Mouse (Mus musculus): ENCODE data around the gene Sec14l1. TPM values are rescaled to one million over a fixed set of nuclear protein-coding genes. Genes with fewer than 3 reads are reported as not detected.

Sec14l1 gene
- total RNA-seq, 4 experiments from 2014 or later = 236 to 279 (median 240) TPM

DNA sequence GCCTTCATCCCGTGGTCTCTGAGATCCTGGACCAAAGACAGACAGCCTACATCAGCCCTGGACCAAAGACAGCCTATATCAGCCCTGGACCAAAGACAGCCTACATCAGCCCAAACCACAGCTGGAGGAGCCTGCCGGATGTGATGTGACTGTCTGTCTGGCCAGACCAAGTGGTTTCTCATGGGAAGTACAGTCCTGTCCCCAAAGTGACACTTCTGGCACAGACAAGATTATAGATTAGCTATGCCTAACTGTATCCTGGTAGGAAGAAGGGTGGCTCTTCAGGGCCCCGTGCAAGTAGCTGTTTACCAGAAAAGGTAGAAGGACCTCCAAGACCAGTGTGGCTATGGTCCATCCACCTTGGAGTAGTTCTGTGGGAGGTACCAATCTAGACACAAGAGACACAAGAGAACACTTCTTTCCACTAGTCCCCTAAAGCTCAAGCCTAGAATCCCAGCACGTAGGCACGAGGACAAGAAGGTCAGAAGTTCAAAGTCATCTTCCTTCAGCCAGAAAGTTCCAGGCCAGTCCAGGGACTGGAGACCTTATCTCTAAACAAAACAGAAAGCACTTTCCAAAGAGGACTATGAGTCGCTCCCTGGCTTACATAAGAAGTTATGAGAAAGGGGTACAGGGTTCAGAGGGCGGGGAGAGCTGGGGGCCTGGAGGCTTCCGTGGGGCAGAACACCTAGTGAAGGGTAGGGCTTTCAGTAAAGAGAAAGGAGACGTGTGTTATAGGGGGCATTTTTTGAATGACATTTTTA lies 27.8 kb upstream of the Sec14l1 start:
- no peak for DNase-seq (ENCODE audit: low spot score in 2 of 2)

DNA sequence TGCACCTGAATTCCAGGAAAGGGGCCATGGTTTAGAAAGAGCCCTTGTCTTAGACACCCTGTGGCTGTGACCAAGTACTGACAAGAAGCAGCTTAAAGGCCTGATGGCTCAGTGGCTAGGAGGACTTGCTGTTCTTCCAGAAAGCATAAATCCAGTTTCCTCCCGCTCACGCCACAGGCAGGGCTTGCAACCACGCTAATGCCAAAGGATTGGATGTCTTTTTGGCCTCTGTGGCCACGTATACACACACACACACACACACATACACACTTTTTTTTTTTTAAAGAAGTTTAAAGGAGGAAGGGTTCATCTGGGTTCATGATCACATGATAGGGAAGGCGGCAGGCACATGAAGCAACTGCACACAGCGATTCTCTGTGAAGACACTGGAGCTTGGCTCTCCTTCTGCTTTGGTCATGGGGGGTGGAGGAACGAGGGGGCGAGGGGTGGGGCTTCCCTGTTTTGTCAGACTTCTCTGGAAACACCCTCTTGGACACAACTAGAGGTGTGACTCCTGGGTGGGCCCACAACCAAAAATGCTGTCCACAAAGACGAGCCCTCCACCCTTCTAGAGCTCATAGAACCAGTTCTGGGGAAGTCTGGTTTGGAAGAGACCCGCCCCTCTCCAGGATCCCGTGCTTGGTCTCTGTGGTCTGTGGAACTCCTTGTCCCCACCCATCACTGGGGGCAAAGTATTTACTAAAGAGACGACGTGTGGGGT lies 26.5 kb upstream of the Sec14l1 start:
- DNase-seq (ENCODE audit: low spot score in 2 of 2) = no peak

DNA sequence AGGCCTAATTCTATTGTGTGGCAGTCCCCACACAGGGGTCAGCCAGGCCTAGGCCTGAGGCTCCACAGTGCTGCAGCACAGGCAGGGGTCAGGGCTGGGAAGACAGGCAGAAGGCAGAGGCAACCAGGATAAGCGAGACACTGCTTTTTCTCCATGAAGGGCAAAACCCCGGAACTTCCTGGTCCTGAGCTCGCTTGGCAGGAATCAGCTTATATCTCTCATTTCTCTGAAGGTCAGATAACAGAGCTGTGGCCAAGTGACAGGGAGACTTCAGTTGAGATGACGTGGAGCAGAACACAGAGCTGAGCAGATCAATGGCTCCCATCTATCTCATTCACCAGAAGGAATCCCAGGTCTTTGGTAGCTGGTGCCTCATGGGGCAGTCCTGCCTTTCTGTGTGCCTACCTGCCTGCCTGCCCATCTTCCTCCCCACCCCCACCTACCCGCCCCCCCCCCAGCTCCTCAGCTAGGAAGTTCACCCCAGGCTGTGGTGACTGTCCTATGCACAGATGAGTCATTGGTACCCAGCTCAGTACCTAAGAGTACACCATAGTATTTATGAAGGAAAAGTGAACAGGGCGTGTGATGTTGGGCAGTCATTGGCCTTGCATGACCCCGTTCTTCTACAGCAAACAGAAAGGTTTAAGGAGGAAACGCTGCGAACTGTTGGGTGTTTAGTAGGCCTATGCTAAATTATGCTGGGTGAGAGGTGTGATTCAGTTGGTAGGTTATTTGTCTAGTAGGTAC lies 25.1 kb upstream of the Sec14l1 start:
- no peak for DNase-seq (ENCODE audit: low spot score in 2 of 2)

DNA sequence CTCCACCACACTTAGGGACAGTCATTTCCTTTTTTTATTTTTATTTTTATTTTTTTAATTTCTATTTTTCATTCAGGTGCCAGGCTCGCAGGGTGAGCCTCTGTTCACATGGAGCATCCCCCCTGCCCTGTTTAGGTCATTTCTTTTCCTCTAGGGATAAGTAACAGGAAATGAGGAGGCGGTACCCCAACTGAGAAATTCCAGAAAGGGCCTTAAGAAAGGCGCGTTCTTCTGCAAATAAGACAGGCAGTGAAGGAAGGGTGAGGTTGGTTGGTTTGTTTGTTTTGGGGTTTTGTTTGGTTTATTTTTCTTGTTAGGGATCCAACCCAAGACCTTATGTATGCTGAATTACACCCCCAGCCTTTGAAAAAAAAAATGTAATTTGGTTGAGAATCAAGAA lies 23.6 kb upstream of the Sec14l1 start:
- no peak for DNase-seq (ENCODE audit: low spot score in 2 of 2)

DNA sequence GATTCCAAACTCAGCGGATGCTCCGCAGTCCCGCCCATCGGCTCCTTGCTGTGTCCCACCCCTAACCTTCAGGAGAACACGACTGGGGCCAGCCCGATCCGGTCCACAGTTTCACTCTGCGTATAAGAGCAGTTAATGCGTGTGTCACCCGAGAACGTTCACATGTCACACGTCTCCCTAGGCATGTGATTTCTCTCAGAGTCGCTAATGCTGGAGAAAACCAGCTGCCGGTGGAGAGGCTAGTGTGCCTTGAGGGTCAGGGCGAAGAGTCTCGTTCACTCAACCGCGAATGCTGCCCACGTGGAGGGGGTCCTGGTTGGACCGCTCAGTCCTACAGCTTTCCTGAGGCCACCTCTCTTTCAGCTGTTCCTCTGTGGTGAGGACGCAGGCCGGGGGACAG lies 23.1 kb upstream of the Sec14l1 start:
- no peak for DNase-seq (ENCODE audit: low spot score in 2 of 2)

DNA sequence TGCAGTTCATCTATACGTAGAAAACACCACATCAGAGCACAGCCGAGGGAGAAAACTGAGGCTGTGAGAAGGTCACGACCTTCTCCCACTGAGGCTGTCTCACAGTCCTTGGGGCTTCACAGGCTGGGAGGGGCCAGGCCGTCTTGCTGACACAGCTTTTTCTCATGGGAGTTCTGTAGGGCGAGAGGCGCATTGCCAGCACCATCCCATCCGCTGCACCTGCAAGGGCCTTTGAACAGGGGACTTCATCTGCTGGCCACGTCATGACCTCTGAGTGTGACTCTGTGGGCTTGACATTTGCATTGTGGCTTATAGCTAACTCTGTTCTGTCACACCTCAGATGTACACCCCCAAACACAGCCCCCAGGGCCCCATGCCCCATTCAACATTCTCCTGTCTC lies 22.3 kb upstream of the Sec14l1 start:
- no peak for DNase-seq (ENCODE audit: low spot score in 2 of 2)

DNA sequence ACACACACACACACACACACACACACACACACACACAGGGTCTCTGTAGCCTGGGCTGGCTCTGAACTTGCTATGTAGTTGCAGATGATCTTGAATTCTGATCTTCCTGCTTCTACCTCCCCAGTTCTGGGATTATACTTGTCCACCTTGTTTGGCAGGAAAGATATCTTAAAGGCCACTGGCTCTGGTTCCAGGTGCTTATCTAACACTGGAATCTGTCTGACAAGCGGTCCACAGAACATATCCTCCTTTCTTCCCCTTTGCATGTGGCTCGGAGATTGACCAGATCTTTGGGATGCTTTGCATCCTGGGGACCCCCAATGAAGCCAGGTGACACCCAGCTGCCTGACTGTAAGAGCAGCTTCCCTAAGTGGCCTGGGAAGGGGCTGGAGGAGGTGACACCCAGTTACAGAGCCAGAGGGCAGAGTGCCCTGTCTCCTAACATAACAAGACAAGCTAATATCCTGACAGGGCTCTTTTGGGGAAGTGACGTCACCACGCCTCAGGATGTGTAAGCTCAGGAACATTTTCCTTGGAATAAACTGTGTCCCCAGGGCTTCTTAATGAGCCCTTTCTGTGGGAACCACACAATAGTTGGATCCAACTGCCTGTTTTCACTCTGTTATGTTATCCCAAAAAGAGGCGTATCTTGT lies 20.9 kb upstream of the Sec14l1 start:
- no peak for DNase-seq (ENCODE audit: low spot score in 2 of 2)

DNA sequence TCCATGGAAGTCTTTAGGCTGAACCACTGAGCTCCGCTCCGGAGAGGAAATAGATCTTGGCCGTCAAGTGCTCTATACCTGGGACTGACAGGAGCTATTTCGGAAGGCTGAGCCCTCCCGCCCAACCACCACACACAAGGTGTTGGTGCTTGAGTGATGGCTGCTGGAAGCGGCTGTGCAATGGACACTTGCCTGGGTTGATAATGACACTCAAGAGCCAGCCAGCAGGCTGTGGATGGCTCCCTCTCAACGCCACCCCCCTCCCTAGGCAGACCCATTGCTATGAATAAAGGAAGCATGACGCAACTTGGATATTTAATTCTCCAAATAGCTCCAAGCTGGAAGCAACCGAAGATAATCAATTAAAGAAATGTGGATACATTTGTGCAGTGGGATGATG lies 20.3 kb upstream of the Sec14l1 start:
- DNase-seq (ENCODE audit: low spot score in 2 of 2) = no peak

DNA sequence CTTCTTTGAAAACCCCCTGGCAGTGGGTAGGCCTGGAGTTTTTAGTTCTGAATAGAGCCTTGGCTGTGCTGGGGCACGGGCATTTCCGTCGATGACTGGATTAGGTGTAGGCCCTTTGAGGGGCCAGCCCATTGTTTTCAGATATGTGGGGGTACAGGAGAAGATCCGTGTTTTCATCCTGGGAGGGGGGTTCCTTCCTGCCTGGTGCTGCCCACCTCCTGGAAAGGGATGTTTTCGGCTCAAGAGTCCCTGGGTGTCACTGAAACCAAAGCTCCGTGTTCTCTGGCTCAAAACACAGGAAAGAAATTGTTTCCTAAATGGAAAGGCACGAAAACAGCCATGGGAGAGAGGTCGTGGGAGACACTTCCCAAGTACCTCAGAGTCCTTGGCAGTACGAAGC lies 17.9 kb upstream of the Sec14l1 start:
- no peak for DNase-seq (ENCODE audit: low spot score in 2 of 2)

DNA sequence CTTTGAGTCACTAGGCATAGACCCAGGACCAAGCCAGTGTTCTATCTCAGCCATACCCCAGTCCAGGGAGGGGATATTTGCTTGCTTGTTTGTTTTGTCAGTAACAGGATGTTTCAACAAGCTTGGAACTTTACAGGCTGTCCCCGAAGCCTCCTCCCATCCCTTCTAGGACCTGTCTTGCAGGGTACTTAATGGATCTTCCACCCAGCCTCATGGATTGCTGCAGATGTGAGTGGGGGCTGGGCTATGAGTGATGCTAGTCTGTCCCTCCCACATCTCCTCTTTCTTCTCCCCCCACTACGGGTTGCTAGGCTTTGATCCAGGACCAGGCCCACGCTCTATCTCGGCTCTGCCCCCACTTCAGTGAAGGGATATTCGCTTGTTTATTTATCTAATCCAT lies 16.8 kb upstream of the Sec14l1 start:
- no peak for DNase-seq (ENCODE audit: low spot score in 2 of 2)

DNA sequence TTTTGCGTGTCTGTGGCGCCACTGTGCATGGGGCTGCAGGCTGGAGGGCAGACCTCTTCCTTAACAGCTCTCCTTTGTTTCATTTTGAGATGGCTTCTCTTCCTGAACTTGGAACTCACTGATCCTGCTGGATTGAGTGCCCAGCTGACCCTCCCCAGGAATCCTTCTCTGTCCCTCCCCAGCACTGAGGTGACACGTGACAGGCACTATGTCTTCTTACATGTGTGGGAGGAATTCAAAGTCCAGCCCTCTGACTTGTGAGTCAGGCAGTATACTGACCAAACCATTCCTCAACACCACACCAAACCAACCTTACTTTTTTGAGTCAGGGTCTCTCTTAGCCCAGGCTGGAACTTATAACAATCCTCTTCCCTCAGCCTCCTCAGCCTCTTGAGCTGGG lies 16.2 kb upstream of the Sec14l1 start:
- DNase-seq (ENCODE audit: low spot score in 2 of 2) = no peak

DNA sequence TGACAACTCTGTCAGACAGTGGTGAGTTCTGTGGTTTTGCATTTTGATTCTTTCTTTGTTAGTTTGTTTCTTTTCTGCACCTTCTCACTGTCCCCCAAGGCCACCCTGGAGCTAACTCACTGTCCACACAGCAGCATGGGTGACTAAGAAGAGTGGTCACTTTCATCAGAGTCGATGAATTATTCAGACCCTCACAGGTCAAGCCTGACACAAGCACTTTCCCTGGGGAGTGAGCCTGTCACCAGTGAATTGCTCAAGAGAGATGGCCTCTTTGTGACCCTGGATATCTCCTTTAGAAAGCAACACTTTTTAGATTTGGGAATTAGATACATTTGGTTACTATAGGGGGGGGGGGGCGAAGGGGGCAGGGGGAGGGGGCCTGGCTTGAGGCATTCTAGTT lies 15.6 kb upstream of the Sec14l1 start:
- DNase-seq (ENCODE audit: low spot score in 2 of 2) = no peak

DNA sequence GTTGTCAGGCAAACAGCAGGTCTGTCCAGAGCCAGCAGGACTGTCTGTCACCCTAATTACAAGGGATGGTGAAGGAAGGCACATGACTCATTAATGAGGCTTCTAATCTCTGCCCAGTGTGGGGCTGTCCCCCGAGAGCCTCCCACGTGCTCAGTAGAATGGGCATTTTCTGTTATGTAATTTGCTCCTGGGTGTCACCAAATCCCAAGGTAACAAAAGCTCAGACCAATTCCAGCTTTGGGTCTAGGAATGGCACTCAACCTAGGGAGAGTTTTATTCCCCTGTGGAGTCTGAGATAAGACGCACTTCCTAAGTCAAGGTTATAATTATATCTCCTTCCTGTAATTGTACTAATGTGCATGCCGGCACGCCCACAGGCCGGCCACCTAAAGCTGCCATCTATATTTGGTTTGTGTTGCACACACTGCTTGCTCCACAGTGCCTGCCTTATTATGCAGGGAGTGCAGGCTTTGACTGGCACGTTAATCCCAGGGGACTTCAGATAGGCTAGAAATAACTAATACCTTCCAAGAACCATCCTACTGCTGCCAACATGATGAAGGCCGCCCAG lies 13.5 kb upstream of the Sec14l1 start:
- peak in 1 of 2 experiments; percentile 76 for DNase-seq (ENCODE audit: low spot score in 2 of 2)

DNA sequence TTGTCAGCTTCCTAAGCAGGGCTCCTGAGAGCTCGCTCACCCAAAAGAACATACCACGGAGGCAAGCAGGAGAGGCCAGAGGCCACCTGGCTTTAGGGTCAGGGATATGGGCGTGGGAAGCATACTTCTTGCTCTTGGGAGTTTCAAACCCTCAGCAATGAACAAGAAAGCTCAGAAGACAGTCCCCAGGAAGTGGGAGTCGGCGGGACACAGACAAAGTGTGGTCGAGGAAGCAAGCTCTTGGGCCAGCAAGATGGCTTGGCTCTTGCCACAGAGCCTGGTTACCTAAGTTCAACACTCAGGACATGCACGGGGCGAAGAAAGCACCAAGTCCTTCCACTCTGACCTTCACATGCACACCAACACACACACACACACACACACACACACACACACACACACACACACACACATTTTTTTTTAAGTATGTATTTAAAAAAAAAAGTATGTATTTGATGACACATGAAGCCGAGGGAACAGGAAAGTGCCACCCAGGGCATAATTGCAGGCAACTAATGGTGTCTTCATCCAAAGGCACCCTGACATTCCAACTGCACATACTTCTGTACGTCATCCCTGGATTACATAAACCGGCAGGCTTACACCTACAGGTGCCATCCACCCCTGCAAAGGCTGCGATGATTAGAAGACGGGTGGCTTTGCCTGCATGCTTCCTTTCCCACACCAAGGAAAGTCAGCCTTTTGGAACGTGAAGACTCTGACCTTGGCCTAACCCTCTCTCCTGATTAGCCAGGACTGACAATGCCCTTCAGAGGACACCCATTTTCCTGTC lies 12.8 kb upstream of the Sec14l1 start:
- peak in 1 of 2 experiments; percentile 69 for DNase-seq (ENCODE audit: low spot score in 2 of 2)

DNA sequence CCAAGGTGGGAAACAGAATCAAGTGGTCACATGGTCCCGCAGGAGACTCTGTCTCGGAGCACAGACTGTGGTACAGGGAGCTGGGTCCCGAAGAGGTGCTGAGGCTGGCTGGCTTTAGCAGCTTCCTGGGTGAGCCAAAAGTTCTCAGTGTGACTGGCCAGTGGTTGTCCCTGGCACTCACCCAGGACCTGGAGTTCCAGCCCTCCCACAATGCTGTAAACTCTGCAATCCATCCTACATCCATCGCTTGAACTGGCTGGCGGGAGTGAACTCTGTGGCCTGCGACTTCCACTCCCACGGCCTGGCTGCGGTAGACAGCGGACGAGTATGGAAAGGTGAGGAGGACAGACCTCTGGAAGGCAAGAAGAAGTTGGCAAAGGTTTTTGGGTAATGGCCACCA lies 11.4 kb upstream of the Sec14l1 start:
- no peak for DNase-seq (ENCODE audit: low spot score in 2 of 2)

DNA sequence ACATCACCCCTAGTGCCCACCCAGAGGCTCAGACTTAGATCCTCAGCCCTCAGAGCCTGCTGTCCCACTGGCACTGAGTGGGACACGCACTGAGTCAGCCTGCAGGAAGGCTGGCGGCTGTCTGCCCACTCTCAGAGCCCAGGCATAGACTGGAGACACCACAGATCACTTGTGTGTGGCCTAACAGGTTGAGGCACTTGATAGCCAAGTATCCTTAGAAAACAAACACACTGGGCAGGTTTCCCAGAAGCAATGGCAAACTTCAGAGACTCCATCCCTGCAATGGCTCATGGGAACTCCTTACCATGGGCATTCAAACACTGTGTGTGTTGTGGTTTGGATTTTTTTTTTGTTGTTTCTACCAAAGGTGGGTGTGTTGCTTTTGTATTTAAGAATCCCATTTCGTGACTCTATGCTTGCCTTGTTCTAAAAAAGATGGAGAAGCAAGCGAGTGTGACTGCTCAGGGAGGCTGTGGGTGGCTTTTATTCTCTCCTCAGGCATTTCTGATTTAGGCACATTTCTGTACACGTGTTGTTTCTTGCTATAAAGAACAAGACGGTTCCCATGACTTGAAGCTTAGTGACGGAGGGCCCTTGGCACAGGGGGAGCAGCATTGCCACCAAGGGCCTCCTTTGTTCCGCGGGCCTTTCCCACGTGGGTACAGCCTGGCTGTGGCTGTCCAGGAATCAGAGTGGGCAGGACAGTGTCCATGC lies 10.8 kb upstream of the Sec14l1 start:
- DNase-seq (ENCODE audit: low spot score in 2 of 2) = peak in 1 of 2 experiments; percentile 76

DNA sequence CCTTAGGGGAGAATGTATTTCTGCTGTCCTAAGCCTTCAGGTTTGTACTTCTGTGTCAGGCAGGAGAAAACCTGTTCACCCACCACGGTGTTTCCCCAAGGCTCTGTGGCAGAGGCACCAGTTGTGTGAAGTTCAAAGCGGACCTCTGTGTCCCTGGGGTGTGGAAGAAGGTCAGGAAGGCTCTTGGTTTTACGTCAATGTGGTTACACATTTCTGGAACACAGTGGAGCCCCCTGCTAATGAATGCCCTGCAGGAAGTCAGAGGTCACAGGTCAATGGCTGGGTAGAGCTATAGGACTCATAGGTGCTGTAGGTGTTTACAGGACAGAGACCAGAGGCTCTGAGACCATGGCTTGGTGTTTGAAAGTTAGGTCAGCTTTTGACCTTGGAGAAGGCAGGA lies 9.7 kb upstream of the Sec14l1 start:
- DNase-seq (ENCODE audit: low spot score in 2 of 2) = no peak

DNA sequence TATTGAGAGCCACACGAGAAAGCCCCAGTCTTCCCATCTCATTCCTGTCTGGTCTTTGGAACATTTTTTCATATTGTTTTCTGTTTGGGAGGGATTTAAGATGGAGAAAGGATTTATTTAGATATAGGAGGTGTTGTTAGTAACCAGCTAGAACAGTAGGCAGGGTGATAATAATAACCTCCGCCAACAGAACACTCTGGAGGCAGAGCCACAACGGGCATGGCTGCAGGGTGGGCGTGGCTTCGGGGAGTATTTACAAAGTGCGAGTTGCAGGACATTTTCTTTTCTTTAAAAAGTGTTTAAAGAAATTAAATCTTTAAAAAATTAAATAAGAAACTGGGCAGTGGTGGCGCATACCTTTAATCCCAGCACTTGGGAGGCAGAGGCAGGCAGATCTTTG lies 9.1 kb upstream of the Sec14l1 start:
- DNase-seq (ENCODE audit: low spot score in 2 of 2) = peak in 1 of 2 experiments; percentile 70

DNA sequence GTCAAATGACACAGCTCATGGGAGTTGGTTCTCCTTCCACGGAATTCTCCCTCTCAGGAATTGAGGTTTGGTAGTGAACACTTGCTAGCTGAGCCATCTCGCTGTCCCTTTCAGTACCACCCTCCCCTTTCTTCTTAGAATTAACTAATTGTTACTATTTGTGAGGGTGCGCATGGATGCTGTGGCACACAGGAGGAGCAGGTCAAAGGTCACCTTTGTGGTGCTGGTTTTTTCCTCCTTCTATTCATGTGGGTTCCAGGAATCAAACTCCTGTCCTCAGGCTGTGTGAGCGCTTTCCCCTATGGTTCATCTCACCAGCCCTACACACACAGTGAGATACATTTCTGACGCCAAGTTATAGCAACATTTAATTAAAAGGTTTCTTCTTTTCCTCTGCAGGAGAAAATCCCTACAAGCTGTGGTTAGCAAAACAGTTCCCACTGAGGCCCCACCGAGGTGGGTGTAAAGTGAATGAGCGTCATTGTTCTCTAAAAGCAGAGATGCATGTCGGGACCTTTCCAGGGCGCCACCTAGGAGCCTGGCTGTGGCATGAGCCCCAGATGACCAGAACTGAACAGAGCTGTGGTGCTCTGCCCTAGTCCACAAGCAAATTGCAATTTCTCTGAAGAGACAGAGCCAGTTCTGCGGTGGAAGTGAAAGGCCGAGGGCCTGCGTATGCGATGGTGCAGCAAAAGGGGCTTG lies 8.2 kb upstream of the Sec14l1 start:
- DNase-seq (ENCODE audit: low spot score in 2 of 2) = no peak
